Mouse (Mus musculus) heart, embryonic 11.5 days (tissue): Measurements from ENCODE around the gene Ccdc175. TPM values are rescaled to one million over a fixed set of nuclear protein-coding genes. Genes with fewer than 3 reads are reported as not detected.
A peak's percentile ranks its signal among the peaks of the same experiment; 100 is the strongest.

Experiments used
- ATAC-seq: fragments of 200-750 bp; cut with Nextera tagmentation; replicated peaks from 2 replicates; pipeline ENCODE4 v1.8.0; 2017; ENCODE audit warnings: moderate library complexity; ENCODE audit not compliant: insufficient number of reproducible peaks, low FRiP score, low TSS enrichment
- H3K27ac ChIP-seq: fragments of 300-500 bp; sonication (generic); 2 replicates; pipeline ENCODE4 v1.5.1; 2014; ENCODE audit warnings: mild to moderate bottlenecking, low read depth, low read length
- H3K27me3 ChIP-seq: fragments of 300-500 bp; sonication (generic); 2 replicates; pipeline ENCODE4 v1.6.1; 2014; ENCODE audit warnings: mild to moderate bottlenecking, low read length, mixed read lengths; ENCODE audit not compliant: control insufficient read depth, insufficient read depth
- H3K36me3 ChIP-seq: fragments of 300-500 bp; sonication (generic); 2 replicates; pipeline ENCODE4 v1.6.1; 2014; ENCODE audit warnings: mild to moderate bottlenecking, low read length, moderate library complexity, mixed read lengths; ENCODE audit not compliant: control insufficient read depth, insufficient read depth
- H3K4me1 ChIP-seq: fragments of 300-500 bp; sonication (generic); 2 replicates; pipeline ENCODE4 v1.6.1; 2014; ENCODE audit warnings: low read length; ENCODE audit not compliant: control insufficient read depth, insufficient read depth
- H3K4me2 ChIP-seq: fragments of 300-500 bp; sonication (generic); 2 replicates; pipeline ENCODE4 v1.6.1; 2014; ENCODE audit warnings: mild to moderate bottlenecking, moderate library complexity
- H3K4me3 ChIP-seq: fragments of 300-500 bp; sonication (generic); 2 replicates; pipeline ENCODE4 v1.5.1; 2014; ENCODE audit warnings: low read depth, low read length
- H3K9ac ChIP-seq: fragments of 300-500 bp; sonication (generic); 2 replicates; pipeline ENCODE4 v1.6.1; 2014; ENCODE audit warnings: mild to moderate bottlenecking, low read depth, low read length, moderate library complexity
- H3K9me3 ChIP-seq: fragments of 300-500 bp; sonication (generic); replicated peaks from 2 replicates; pipeline ENCODE4 v1.6.1; 2016; ENCODE audit warnings: low read length; ENCODE audit not compliant: control insufficient read depth
- WGBS: fragments of 180-500 bp; shearing (Covaris S2); extraction: QIAGEN DNeasy Blood & Tissue Kit; methylation state at CpG from one replicate; pipeline ENCODE4 v1.1.7; 2014; ENCODE audit not compliant: insufficient replicate concordance; 5-methylcytosine and 5-hydroxymethylcytosine counted together
- microRNA-seq: library from miRNA; unstranded; fragments of <30 nt; microRNA quantifications from one replicate; pipeline ENCODE4, GENCODE M21; 2016; ENCODE audit warnings: borderline number of aligned reads
- polyA plus RNA-seq: library from polyadenylated mRNA; unstranded; fragments of >200 nt; fragmentation: Nextera tagmentation; extraction: Ambion mirVana; gene quantifications from 2 replicates; pipeline ENCODE4 v1.2.1, GENCODE M21; 2014

Gene Ccdc175
- polyA plus RNA-seq, 1 experiment from 2014 or later, result not detected

- peak overlapping the region; percentile 61; the same call in 1 of the 2 replicates for H3K9ac ChIP-seq
- no peak; the same call in 1 of the 2 replicates for ATAC-seq
- no peaks in the 10 kb centered on the region for H3K9me3 ChIP-seq
- peak overlapping the region; percentile 100 for H3K4me2 ChIP-seq
- H3K4me1 ChIP-seq, result peaks cover 11% of the 10 kb centered on the region
- 6% methylated on average over 40 of the region's 40 CpGs for WGBS
- H3K27me3 ChIP-seq, result peaks cover 32% of the 10 kb centered on the region
- peak overlapping the region; percentile 54 for H3K4me3 ChIP-seq
- H3K36me3 ChIP-seq, result no peaks in the 10 kb centered on the region; the same call in 1 of the 2 replicates
- H3K27ac ChIP-seq, result no peak overlapping the region
These were observed 115.1 kb downstream of the Ccdc175 start for GRCm38 (mm10) chr12:72069626-72070326.

GRCm38 (mm10) chr12:72057780-72058179 lies 127.0 kb downstream of the Ccdc175 start:
- Histone ChIP-seq H3K27ac (no peak overlapping the region), H3K4me3 (no peak overlapping the region), H3K4me1 (no peaks in the 10 kb centered on the region), H3K27me3 (no peaks in the 10 kb centered on the region), H3K4me2 (no peak overlapping the region), H3K9ac (no peak overlapping the region), H3K36me3 (no peaks in the 10 kb centered on the region), H3K9me3 (no peaks in the 10 kb centered on the region)
- ATAC-seq, result no peak
- WGBS, result 86% methylated on average over 1 of the region's 1 CpGs

GRCm38 (mm10) chr12:72053851-72054250 lies 131.0 kb downstream of the Ccdc175 start:
- Histone ChIP-seq H3K9me3 (no peaks in the 10 kb centered on the region), H3K9ac (no peak overlapping the region), H3K4me1 (no peaks in the 10 kb centered on the region), H3K36me3 (no peaks in the 10 kb centered on the region), H3K27ac (no peak overlapping the region), H3K4me2 (no peak overlapping the region), H3K27me3 (no peaks in the 10 kb centered on the region), H3K4me3 (no peak overlapping the region)
- WGBS, result 49% methylated on average over 6 of the region's 6 CpGs
- ATAC-seq, result no peak

GRCm38 (mm10) chr12:72053303-72053702 lies 131.5 kb downstream of the Ccdc175 start:
- no peak for ATAC-seq

GRCm38 (mm10) chr12:72052571-72052970 lies 132.3 kb downstream of the Ccdc175 start:
- H3K27me3 ChIP-seq, result no peaks in the 10 kb centered on the region
- no peaks in the 10 kb centered on the region for H3K4me1 ChIP-seq
- no peaks in the 10 kb centered on the region for H3K36me3 ChIP-seq
- 70% methylated on average over 6 of the region's 6 CpGs for WGBS
- no peak for ATAC-seq
- no peak overlapping the region for H3K27ac ChIP-seq
- no peaks in the 10 kb centered on the region for H3K9me3 ChIP-seq
- no peak overlapping the region for H3K4me2 ChIP-seq
- H3K4me3 ChIP-seq, result no peak overlapping the region
- no peak overlapping the region for H3K9ac ChIP-seq

More at GRCm38 (mm10) chr12:72053303-72053702, 131.5 kb downstream of the Ccdc175 start:
- Histone ChIP-seq H3K4me3 (no peak overlapping the region), H3K27ac (no peak overlapping the region), H3K27me3 (no peaks in the 10 kb centered on the region), H3K9me3 (no peaks in the 10 kb centered on the region), H3K4me2 (no peak overlapping the region), H3K36me3 (no peaks in the 10 kb centered on the region), H3K9ac (no peak overlapping the region), H3K4me1 (no peaks in the 10 kb centered on the region)
- WGBS, result 39% methylated on average over 6 of the region's 6 CpGs

Small RNA genes within 50 kb of the gene (microRNA-seq; reads per million reads assigned to microRNA genes)
- not detected for gene Gm24466

Other genes starting within 250 kb of the Ccdc175 start
- 0.34 and 0.62 TPM in 2 replicates for gene Gpr135, start 113.9 kb downstream of the Ccdc175 start, polyA plus RNA-seq
- gene L3hypdh, start 99.6 kb downstream of the Ccdc175 start, polyA plus RNA-seq, result 17.1 and 18.5 TPM in 2 replicates
- gene Jkamp, start 99.4 kb downstream of the Ccdc175 start, polyA plus RNA-seq, result 54.7 and 62.3 TPM in 2 replicates
- gene Rtn1, start 224.0 kb upstream of the Ccdc175 start, polyA plus RNA-seq, result 20.1 and 22.5 TPM in 2 replicates